Mouse (Mus musculus) limb, embryonic 11.5 days (tissue): ENCODE results near the gene Zpbp2. TPM values are rescaled to one million over a fixed set of nuclear protein-coding genes. Genes with fewer than 3 reads are reported as not detected.

Experiments used
- ATAC-seq: fragments of 200-750 bp; cut with Nextera tagmentation; 2 replicates; pipeline ENCODE4 v1.8.0; 2017; ENCODE audit warnings: low read depth; ENCODE audit not compliant: insufficient number of reproducible peaks, low FRiP score, low TSS enrichment
- DNase-seq: peaks from one replicate; pipeline ENCODE4 v3.0.0-alpha.2; 2015; ENCODE audit warnings: low spot score
- H3K27ac ChIP-seq: fragments of 300-500 bp; sonication (generic); replicated peaks from 2 replicates; pipeline ENCODE4 v1.5.1; 2014; ENCODE audit warnings: low read depth, mild to moderate bottlenecking, low read length
- H3K27me3 ChIP-seq: fragments of 300-500 bp; sonication (generic); 2 replicates; pipeline ENCODE4 v1.6.1; 2014; ENCODE audit warnings: mild to moderate bottlenecking, low read length, mixed read lengths; ENCODE audit not compliant: control insufficient read depth, insufficient read depth
- H3K36me3 ChIP-seq: fragments of 300-500 bp; sonication (generic); 2 replicates; pipeline ENCODE4 v1.6.1; 2014; ENCODE audit warnings: mild to moderate bottlenecking, low read length, moderate library complexity, mixed read lengths; ENCODE audit not compliant: control insufficient read depth, insufficient read depth
- H3K4me1 ChIP-seq: fragments of 300-500 bp; sonication (generic); 2 replicates; pipeline ENCODE4 v1.6.1; 2014; ENCODE audit warnings: low read length, mixed read lengths; ENCODE audit not compliant: control insufficient read depth, insufficient read depth
- H3K4me2 ChIP-seq: fragments of 300-500 bp; sonication (generic); 2 replicates; pipeline ENCODE4 v1.6.1; 2014; ENCODE audit warnings: low read depth, mild to moderate bottlenecking, moderate library complexity; ENCODE audit not compliant: severe bottlenecking
- H3K4me3 ChIP-seq: fragments of 300-500 bp; sonication (generic); 2 replicates; pipeline ENCODE4 v1.5.1; 2014; ENCODE audit warnings: low read depth, low read length
- H3K9ac ChIP-seq: fragments of 300-500 bp; sonication (generic); 2 replicates; pipeline ENCODE4 v1.6.1; 2014; ENCODE audit warnings: mild to moderate bottlenecking, low read length
- H3K9me3 ChIP-seq: fragments of 300-500 bp; sonication (generic); 2 replicates; pipeline ENCODE4 v1.6.1; 2016; ENCODE audit warnings: low read length; ENCODE audit not compliant: control insufficient read depth
- WGBS: fragments of 180-500 bp; shearing (Covaris S2); extraction: QIAGEN DNeasy Blood & Tissue Kit; methylation state at CpG from one replicate; pipeline ENCODE4 v1.1.7; 2014; 5-methylcytosine and 5-hydroxymethylcytosine counted together
- polyA plus RNA-seq: library from polyadenylated mRNA; unstranded; fragments of >200 nt; fragmentation: Nextera tagmentation; extraction: Ambion mirVana; gene quantifications from 2 replicates; pipeline ENCODE4 v1.2.1, GENCODE M21; 2014

Zpbp2 gene
- 0.45 and 1.2 TPM in 2 replicates for polyA plus RNA-seq

DNA sequence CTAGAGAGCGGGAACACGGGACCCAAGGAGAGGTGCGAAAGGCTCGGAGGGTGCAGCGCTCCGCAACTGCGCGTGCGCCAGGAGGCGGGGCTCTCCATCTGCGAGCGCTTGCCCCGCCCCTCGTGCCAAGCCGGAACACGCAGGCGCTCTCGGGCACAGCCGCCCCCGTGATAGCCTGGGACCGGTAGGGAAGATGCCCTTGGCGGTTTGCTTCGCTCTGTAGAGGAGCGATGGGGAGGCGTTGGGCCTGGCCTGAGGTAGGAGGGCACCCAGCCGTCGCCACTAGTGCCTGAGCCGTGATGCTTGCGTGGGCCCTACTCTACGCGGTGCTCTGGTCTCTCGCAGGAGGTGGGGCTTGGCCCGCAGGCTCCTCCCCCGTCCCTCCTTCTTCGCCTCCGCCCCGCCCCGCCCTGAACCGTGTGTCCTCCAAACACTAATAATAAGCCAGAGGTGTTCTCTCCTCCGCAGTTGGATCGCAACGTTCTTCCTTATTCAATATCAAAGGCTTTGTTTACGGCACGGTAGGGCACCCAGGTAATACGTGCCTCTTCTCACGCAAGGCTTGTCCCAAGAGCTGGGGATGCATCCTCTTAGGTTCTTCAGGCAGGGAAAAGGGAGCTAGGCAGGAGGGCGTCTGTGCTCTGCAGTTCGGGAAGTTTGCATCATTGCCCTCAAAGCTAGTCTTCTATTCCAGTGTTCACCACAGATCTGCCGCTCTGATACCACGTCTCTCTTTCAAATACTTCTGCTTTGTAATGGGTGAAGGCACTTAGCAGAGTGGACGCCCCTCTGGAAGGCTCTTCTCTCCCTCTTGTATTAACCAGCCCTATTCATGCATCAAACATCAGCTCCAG lies at the start of gene Zpbp2:
TSS of gene Zpbp2 (plus strand) at position 123 of the 854 bp plus-strand sequence.
- ATAC-seq = peak; percentile 93
- peak within 1 kb of the TSS; percentile 38 for H3K4me2 ChIP-seq

GRCm38 (mm10) chr11:98504926-98505325 lies 46.0 kb upstream of the Zpbp2 start:
- ATAC-seq (no peak), DNase-seq (no peak)
- Histone ChIP-seq H3K4me1 (no peaks in the 10 kb centered on the region), H3K27ac (no peak overlapping the region), H3K36me3 (no peaks in the 10 kb centered on the region), H3K9me3 (no peaks in the 10 kb centered on the region), H3K9ac (no peak overlapping the region), H3K4me3 (no peak overlapping the region), H3K27me3 (0 out of 2 replicates have a peak, but pooled peaks cover 2% of the 10 kb centered on the region), H3K4me2 (no peak overlapping the region)
- 47% methylated on average over 3 of the region's 3 CpGs for WGBS

More for the DNA sequence above, at the start of gene Zpbp2:
- DNase-seq = peak; percentile 94
- Histone ChIP-seq H3K27ac (no peak within 1 kb of the TSS), H3K4me1 (no peaks in the 10 kb centered on the region), H3K36me3 (no peaks in the 10 kb centered on the region), H3K9ac (peak within 1 kb of the TSS; percentile 56), H3K4me3 (peak within 1 kb of the TSS; percentile 57), H3K27me3 (peaks cover 15% of the 10 kb centered on the region), H3K9me3 (no peaks in the 10 kb centered on the region)
- WGBS = under 1% methylated on average over 51 of the region's 51 CpGs

DNA sequence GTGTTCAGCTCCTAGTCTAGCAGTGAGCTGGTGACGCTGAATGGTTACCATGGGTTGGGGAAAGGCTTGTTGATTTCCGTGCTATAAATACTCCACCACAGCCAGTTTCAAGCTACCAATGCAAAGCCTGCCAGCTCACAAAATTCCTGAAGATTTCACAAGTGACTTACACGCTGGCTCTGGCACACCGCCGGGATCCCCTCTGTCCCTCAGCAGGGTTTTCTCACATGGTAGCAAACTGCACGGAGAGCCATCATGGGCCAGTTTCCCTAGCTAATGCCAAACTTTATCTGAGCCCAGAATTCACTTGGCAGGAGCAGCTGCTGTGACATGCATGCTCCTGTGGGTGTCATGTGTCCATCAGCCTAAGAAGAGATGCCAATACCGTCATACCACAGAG lies 41.5 kb upstream of the Zpbp2 start:
- DNase-seq (no peak), ATAC-seq (no peak)
- no peaks in the 10 kb centered on the region for H3K9me3 ChIP-seq
- H3K36me3 ChIP-seq = no peaks in the 10 kb centered on the region
- no peak overlapping the region for H3K4me2 ChIP-seq
- no peak overlapping the region for H3K27ac ChIP-seq
- no peaks in the 10 kb centered on the region for H3K27me3 ChIP-seq
- H3K4me1 ChIP-seq = no peaks in the 10 kb centered on the region
- 79% methylated on average over 7 of the region's 7 CpGs for WGBS
- H3K9ac ChIP-seq = no peak overlapping the region
- no peak overlapping the region for H3K4me3 ChIP-seq

DNA sequence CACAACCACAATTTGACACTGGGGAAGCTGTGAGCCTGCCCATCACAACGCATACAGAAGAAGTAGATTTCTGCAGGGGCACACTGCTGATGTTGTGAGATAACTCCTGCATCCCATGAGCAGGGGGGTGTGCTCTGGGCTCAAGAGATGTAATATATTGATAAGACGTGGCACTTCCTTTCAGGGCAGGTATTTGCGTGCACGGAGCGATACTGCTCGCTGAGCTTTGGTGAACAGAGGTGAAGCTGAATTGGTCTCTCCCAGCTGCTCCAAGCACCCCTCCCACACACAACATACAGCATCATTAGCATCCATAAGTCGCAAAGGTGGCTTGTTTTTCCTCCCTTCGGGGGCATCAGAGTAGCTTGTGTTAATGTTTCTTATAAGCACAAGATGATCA lies 40.8 kb upstream of the Zpbp2 start:
- no peaks in the 10 kb centered on the region for H3K27me3 ChIP-seq
- no peak overlapping the region for H3K4me3 ChIP-seq
- no peak overlapping the region for H3K9ac ChIP-seq
- no peak for ATAC-seq
- H3K4me1 ChIP-seq = no peaks in the 10 kb centered on the region
- no peaks in the 10 kb centered on the region for H3K36me3 ChIP-seq
- no peak overlapping the region for H3K27ac ChIP-seq
- no peak for DNase-seq
- H3K4me2 ChIP-seq = no peak overlapping the region
- no peaks in the 10 kb centered on the region for H3K9me3 ChIP-seq
- WGBS = 91% methylated on average over 8 of the region's 8 CpGs

- Histone ChIP-seq H3K4me1 (no peaks in the 10 kb centered on the region), H3K4me3 (no peak overlapping the region), H3K36me3 (no peaks in the 10 kb centered on the region), H3K9ac (no peak overlapping the region), H3K9me3 (no peaks in the 10 kb centered on the region), H3K4me2 (no peak overlapping the region), H3K27ac (no peak overlapping the region), H3K27me3 (no peaks in the 10 kb centered on the region)
- ATAC-seq = no peak
- DNase-seq = no peak
- 90% methylated on average over 13 of the region's 13 CpGs for WGBS
Measured at GRCm38 (mm10) chr11:98512881-98513280, 38.0 kb upstream of the Zpbp2 start.

GRCm38 (mm10) chr11:98513356-98513936 lies 37.5 kb upstream of the Zpbp2 start:
- Histone ChIP-seq H3K4me2 (no peak overlapping the region), H3K4me1 (no peaks in the 10 kb centered on the region), H3K36me3 (no peaks in the 10 kb centered on the region), H3K27ac (no peak overlapping the region), H3K9ac (no peak overlapping the region), H3K27me3 (no peaks in the 10 kb centered on the region), H3K4me3 (no peak overlapping the region), H3K9me3 (no peaks in the 10 kb centered on the region)
- ATAC-seq = no peak
- 86% methylated on average over 6 of the region's 6 CpGs for WGBS
- DNase-seq = no peak

DNA sequence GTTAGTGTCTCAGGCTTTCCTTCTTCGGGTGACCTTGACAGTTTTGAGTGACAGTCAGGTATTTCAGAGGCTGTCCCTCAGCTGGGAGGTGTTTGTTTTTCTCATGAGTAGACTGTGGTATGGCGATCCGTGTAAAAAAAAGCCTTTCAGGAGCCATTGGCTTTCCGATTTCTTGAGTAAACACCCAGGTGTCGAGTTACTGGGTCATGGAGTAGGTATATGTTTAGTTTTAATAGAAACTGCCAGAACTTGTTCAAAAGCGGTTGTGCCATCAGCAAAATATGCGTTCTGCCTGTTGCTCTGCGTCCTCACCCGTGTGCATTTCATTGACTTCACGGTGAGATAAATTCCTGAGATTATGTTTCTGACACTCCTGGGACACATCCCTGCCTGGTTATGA lies 30.4 kb upstream of the Zpbp2 start:
- H3K4me1 ChIP-seq = no peaks in the 10 kb centered on the region; the same call in 1 of the 2 replicates
- no peaks in the 10 kb centered on the region for H3K27me3 ChIP-seq
- no peaks in the 10 kb centered on the region for H3K36me3 ChIP-seq
- no peaks in the 10 kb centered on the region for H3K9me3 ChIP-seq
- H3K4me2 ChIP-seq = no peak overlapping the region
- WGBS = 48% methylated on average over 10 of the region's 10 CpGs
- ATAC-seq (no peak), DNase-seq (no peak)
- H3K27ac ChIP-seq = no peak overlapping the region
- H3K4me3 ChIP-seq = no peak overlapping the region
- H3K9ac ChIP-seq = no peak overlapping the region

DNA sequence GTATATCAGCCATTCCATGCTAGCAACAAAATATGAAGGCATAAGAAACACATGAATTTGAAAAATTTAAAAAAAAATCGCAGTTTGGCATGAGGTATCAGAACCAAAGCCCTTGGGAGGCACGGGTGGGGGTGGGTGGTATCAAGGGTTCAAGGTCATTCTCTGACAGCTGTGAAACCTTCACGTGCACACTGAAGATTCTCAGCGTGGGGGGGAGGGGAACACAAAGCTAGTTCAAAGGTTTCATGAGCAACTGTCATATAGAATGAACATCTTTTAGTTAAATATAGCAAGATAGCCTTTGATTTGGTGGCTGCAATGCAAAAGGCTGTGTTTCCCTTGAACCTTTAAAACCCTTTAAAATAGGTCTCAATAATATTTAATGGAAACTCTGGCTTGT lies 25.8 kb upstream of the Zpbp2 start:
- H3K27me3 ChIP-seq = no peaks in the 10 kb centered on the region
- H3K4me1 ChIP-seq = no peaks in the 10 kb centered on the region; the same call in 1 of the 2 replicates
- no peak overlapping the region for H3K27ac ChIP-seq
- DNase-seq = no peak
- ATAC-seq = no peak
- WGBS = 71% methylated on average over 4 of the region's 4 CpGs
- no peak overlapping the region for H3K4me2 ChIP-seq
- no peak overlapping the region for H3K4me3 ChIP-seq
- H3K36me3 ChIP-seq = no peaks in the 10 kb centered on the region
- H3K9me3 ChIP-seq = no peaks in the 10 kb centered on the region
- H3K9ac ChIP-seq = no peak overlapping the region
